Mouse (Mus musculus): ENCODE results near the gene Hexim2. TPM values are rescaled to one million over a fixed set of nuclear protein-coding genes. Genes with fewer than 3 reads are reported as not detected.
A peak's percentile ranks its signal among the peaks of the same experiment; 100 is the strongest.

Gene Hexim2
- polyA plus RNA-seq, 1 experiment from 2014 or later = 7.7 TPM

DNA sequence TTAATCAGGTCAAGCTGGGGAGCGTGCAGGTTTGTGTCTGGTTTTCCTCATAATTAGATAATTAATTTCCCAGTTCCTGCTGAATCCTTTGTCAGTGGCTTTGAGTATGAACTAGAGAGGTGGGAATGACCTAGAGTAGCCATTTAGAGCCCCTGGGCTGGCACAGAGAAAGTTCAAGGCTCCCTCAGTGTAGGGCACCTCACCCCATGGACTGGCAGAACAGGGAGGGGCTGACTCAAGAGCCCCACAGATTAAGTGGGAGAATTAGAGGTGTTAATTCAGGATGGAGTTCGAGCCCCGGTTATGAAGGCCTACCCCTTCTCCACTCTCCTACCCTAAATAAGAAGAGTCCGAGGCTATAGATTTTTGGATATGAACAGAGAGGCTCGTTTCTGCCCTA is 37.4 kb downstream of the Hexim2 start:
- no peak for ATAC-seq (ENCODE audit: low read depth)
- no peak overlapping the region for H3K4me2 ChIP-seq
- 66% methylated on average over 5 of the region's 5 CpGs for WGBS (ENCODE audit: insufficient replicate concordance)
- peaks cover 45% of the 10 kb centered on the region for H3K27me3 ChIP-seq
- H3K36me3 ChIP-seq = no peaks in the 10 kb centered on the region
- no peak overlapping the region for H3K27ac ChIP-seq
- DNase-seq = no peak
- H3K9ac ChIP-seq = no peak overlapping the region
- peaks cover 40% of the 10 kb centered on the region for H3K4me1 ChIP-seq (replicated peaks)
- H3K9me3 ChIP-seq (replicated peaks) = no peaks in the 10 kb centered on the region
- H3K4me3 ChIP-seq (replicated peaks) = no peak overlapping the region

DNA sequence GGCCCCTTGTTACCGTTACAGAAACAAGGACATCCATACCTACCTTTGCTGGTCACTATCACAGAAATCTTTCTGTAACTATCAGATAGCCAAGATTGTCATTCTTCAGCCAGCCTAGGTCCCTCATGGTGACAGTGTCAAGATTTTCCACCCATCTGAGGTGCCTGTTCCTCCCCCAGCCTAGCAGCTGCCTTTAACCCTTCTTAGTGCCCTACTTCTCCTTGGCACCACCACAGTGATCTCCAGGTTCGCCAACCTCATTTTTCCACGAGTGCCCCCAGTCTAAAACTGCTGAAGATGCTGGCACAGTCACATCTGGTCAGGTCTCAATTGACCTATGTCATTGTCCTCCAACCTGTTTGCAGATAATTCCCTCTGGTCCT is 37.9 kb downstream of the Hexim2 start:
- WGBS (ENCODE audit: insufficient replicate concordance) = 32% methylated on average over 3 of the region's 3 CpGs
- Histone ChIP-seq H3K4me3 (replicated peaks) (peak overlapping the region; percentile 57), H3K27ac (no peak overlapping the region), H3K27me3 (peaks cover 45% of the 10 kb centered on the region), H3K36me3 (no peaks in the 10 kb centered on the region), H3K9ac (peak overlapping the region; percentile 54; the same call in 1 of the 2 replicates), H3K4me1 (replicated peaks) (peaks cover 43% of the 10 kb centered on the region), H3K4me2 (peak overlapping the region; percentile 75), H3K9me3 (replicated peaks) (no peaks in the 10 kb centered on the region)
- no peak for ATAC-seq (ENCODE audit: low read depth)
- no peak for DNase-seq

DNA sequence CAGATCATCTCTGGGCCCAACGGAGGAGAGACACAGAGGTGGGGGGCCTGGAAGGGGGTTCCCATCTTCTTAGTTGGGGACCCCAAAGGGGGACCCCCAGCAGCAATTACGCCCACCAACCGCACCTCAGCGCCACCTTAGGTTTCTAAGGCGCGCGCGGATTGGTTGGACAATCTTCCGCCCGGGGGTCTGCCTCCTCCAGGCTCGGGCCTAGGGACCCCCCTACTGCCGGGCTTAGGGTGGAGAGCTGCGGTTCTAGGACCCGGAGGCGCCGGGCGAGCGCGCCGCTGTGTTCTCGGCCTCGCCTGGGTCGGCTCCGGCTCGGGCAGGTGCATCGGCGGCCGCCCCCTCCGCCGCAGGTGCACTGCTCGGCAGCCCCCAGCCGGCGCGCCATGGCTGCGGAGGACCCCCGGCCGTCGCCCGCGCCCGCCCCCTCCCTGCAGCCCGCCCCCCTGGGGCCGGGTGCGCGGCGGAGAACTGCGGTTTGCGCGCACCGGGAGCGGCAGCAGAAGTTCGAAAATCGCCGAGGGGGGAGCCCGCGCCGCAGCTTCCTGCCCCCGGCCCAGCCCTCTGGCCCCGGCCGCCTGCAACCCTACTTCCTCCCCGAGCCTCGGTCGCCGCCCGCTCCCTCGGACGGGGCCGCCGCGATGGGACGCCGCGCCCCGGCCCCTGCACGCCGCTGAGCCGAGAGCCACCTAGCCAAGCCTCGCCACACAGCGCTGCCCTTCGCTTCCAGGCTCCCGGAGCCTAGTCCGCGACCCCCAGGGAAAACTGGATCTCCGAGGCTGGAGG is 38.5 kb downstream of the Hexim2 start, which contains the start of gene Fmnl1:
Gene Fmnl1 (plus strand): TSS at position 614 of the 792 bp plus-strand sequence.
- no peak within 1 kb of the TSS for H3K27ac ChIP-seq

DNA sequence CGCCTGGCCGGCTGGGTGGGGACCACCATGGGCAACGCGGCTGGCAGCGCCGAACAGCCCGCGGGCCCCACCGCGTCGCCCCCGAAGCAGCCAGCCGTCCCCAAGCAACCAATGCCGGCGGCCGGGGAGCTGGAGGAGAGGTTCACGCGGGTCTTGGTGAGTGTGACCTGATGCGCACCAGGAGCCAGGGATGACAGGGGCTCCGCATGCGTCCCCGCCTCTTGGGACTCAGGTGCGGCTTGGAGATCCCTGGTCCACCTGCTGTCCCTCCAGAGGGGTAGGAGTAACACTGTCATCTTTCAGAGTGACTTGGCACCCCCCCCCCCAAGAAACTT is 39.0 kb downstream of the Hexim2 start:
- Histone ChIP-seq H3K4me2 (peak overlapping the region; percentile 75), H3K36me3 (no peaks in the 10 kb centered on the region), H3K27ac (no peak overlapping the region), H3K9me3 (replicated peaks) (no peaks in the 10 kb centered on the region), H3K9ac (peak overlapping the region; percentile 54), H3K4me3 (replicated peaks) (peak overlapping the region; percentile 57), H3K4me1 (replicated peaks) (peaks cover 51% of the 10 kb centered on the region), H3K27me3 (peaks cover 45% of the 10 kb centered on the region)
- ATAC-seq (ENCODE audit: low read depth) (no peak), DNase-seq (no peak)
- 2% methylated on average over 23 of the region's 23 CpGs for WGBS (ENCODE audit: insufficient replicate concordance)

More for the DNA sequence above, 38.5 kb downstream of the Hexim2 start, which contains the start of gene Fmnl1:
- DNase-seq (no peak), ATAC-seq (ENCODE audit: low read depth) (no peak; the same call in 1 of the 2 replicates)
- Histone ChIP-seq H3K36me3 (no peaks in the 10 kb centered on the region), H3K4me3 (replicated peaks) (peak within 1 kb of the TSS; percentile 57), H3K9me3 (replicated peaks) (no peaks in the 10 kb centered on the region), H3K4me2 (peak within 1 kb of the TSS; percentile 75), H3K9ac (peak within 1 kb of the TSS; percentile 54), H3K27me3 (peaks cover 45% of the 10 kb centered on the region), H3K4me1 (replicated peaks) (peaks cover 45% of the 10 kb centered on the region)
- 1% methylated on average over 47 of the region's 84 CpGs for WGBS (ENCODE audit: insufficient replicate concordance)

DNA sequence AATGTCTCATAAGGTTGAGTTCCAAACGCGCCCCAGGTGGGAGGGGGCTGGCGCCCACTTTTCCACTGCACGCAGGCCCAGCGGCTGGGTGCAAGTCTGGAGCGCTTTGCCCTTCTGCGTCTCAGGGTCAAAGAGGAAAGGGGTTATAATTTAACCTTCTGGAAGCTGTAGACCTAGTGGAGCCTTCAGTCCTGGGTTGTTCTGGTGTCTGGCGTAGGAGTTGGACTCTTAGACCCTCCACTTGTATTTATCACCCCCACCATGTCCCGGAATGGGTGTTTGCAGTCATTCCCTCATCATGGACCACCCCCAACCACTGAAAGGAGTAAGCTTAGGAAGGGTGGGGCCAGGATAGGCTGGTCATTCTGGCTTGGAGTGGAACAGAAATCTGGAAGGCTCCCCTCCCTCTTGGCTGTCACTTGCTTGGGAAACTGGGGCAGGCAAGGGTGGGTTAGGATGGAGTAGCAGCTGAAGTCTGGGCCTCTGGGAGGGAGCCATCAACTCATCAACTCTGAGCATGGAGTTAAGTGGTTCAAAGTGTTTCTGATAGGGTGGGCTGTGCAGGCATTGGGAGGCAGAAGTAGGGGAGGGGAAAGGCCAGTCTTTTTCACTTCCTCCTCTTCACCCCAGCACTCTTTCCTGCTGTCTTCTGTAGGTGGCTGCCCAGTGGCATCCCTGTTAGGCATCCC is 39.6 kb downstream of the Hexim2 start:
- 23% methylated on average over 9 of the region's 9 CpGs for WGBS (ENCODE audit: insufficient replicate concordance)
- DNase-seq = no peak
- peaks cover 45% of the 10 kb centered on the region for H3K27me3 ChIP-seq
- peak overlapping the region; percentile 43; the same call in 1 of the 2 replicates for H3K9ac ChIP-seq
- H3K27ac ChIP-seq = no peak overlapping the region
- H3K9me3 ChIP-seq (replicated peaks) = no peaks in the 10 kb centered on the region
- no peaks in the 10 kb centered on the region for H3K36me3 ChIP-seq
- peaks cover 56% of the 10 kb centered on the region for H3K4me1 ChIP-seq (replicated peaks)
- H3K4me2 ChIP-seq = peak overlapping the region; percentile 75
- ATAC-seq (ENCODE audit: low read depth) = no peak
- peak overlapping the region; percentile 57 for H3K4me3 ChIP-seq (replicated peaks)

DNA sequence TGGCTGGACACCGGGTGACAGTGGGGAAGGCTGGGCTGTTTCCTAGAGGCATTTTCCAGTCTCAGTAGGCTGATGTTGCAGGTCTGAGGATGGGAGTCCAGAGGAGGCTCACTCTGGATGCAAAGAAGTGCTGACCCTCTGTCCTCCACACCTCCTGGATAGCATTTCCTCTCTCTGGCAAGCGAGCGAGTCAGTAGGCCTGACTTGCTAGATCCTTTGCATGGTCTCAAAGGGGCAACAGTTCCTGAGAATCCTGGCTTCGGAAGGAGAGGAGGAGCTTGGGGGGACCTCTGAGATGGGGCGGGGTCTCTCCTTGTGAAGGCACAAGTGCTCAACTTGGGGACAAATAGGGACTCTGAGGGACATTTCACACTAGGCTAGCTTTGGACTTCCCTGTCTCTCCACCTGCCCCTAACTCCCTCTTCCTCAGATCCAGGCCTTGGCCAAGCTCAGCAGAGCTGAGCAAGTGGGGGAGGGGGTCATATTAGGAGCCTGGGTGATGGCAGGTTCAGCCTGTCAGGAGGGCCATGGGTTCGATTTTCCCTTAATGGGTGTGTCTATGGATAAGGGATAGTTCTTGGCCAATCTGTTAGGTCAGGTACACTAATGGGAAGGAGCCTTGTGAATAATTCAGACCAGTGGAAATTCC is 40.3 kb downstream of the Hexim2 start:
- Histone ChIP-seq H3K27me3 (peaks cover 45% of the 10 kb centered on the region), H3K4me1 (replicated peaks) (peaks cover 63% of the 10 kb centered on the region), H3K27ac (no peak overlapping the region), H3K9ac (no peak overlapping the region), H3K36me3 (no peaks in the 10 kb centered on the region), H3K4me3 (replicated peaks) (peak overlapping the region; percentile 57), H3K9me3 (replicated peaks) (no peaks in the 10 kb centered on the region), H3K4me2 (peak overlapping the region; percentile 33)
- WGBS (ENCODE audit: insufficient replicate concordance) = 30% methylated on average over 6 of the region's 6 CpGs
- DNase-seq (no peak), ATAC-seq (ENCODE audit: low read depth) (no peak)

DNA sequence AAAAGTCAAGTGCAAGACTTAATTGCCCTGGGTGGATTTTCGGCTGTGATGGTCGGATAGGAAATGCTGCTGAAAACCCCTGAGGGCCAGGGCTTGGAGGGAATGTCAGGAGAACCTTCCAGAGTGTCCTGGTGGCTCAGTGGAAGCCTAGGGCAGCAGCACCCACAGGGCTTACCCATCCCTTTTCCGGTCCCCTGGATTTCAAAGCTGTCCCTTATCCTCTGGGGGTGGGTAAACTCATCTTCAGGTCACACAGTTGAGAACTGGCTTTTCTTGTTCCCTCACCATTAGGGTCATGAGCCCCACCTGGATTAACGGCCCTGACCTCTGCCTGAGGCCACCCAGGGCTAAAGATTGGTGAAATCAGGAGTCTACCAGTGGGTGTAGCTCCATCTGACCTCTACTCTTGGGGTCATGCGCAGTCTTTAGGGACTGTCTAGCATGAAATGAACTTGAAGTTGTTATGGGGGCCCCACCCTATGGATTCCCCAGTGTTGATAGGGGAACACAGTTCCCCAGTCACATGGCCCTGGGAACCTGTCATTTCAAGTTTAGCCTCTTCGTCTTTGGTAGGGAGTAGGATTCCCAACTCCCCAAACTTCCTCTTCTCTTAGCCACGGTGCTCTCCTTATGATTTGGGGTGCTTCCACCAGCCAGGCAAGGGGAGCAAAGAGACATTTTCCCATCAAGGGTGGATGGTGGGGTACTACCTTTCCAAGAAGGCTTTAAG is 41.0 kb downstream of the Hexim2 start:
- Histone ChIP-seq H3K27ac (no peak overlapping the region), H3K9me3 (replicated peaks) (no peaks in the 10 kb centered on the region), H3K36me3 (no peaks in the 10 kb centered on the region), H3K27me3 (peaks cover 45% of the 10 kb centered on the region), H3K9ac (no peak overlapping the region), H3K4me3 (replicated peaks) (no peak overlapping the region), H3K4me1 (replicated peaks) (peaks cover 68% of the 10 kb centered on the region), H3K4me2 (peak overlapping the region; percentile 33)
- 55% methylated on average over 7 of the region's 7 CpGs for WGBS (ENCODE audit: insufficient replicate concordance)
- DNase-seq (no peak), ATAC-seq (ENCODE audit: low read depth) (no peak)

DNA sequence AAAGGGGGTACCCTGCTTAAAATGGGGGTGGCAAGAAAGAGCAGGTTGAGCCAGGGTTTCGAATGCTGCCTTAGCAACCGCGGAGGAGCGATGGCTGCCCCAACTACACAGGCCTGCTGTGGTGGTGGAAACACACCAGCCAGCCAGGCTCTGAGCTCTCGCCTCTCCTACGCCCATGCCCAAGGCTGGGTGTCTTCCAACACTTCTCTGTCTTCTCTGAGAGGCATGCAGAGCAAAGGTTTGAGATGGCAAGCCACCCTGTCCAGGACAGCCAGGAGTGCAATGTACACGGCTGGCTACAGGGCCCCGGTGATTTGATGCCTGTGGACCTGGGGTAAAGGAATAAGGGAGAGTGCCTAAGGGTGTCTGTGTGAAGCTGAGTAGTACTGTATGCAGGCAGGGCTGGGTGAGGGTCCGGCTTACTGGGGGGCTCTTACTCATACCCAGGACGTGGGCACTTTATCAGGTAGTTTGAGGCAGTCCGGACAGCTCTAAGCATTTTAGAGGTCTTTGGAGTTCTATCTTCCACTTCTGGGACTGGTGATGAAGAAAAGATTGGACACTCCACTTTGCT is 41.6 kb downstream of the Hexim2 start:
- 62% methylated on average over 11 of the region's 11 CpGs for WGBS (ENCODE audit: insufficient replicate concordance)
- Histone ChIP-seq H3K9ac (no peak overlapping the region), H3K27me3 (peaks cover 44% of the 10 kb centered on the region), H3K4me2 (0 out of 2 replicates have a peak overlapping the region, but pooled peaks have one; percentile 16), H3K36me3 (no peaks in the 10 kb centered on the region), H3K4me3 (replicated peaks) (no peak overlapping the region), H3K4me1 (replicated peaks) (peaks cover 70% of the 10 kb centered on the region), H3K27ac (no peak overlapping the region), H3K9me3 (replicated peaks) (no peaks in the 10 kb centered on the region)
- DNase-seq (no peak), ATAC-seq (ENCODE audit: low read depth) (no peak)

DNA sequence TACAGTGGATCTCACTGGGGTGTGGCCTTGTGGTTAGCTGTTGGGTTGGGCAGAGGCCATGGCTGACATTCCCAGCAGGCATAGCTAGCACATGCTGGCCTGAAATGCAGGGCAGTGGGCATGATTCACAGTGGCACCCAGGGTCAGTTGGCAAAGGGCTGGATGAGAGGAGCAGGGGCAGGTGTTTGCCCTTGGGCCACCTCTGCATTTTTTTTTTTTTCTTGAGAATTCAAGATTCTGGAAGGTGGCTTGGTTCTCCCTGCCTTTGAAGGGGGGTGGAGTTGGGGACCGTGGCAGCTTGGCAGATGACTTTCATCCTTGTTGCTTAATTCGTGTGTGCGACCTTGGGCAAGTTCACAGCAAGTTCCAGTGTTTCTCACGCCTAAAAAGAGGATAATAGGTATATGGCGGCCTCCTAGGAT is 42.2 kb downstream of the Hexim2 start:
- Histone ChIP-seq H3K4me1 (replicated peaks) (peaks cover 70% of the 10 kb centered on the region), H3K9me3 (replicated peaks) (no peaks in the 10 kb centered on the region), H3K27ac (peak overlapping the region; percentile 61), H3K27me3 (peaks cover 38% of the 10 kb centered on the region), H3K4me3 (replicated peaks) (no peak overlapping the region), H3K4me2 (peak overlapping the region; percentile 24), H3K9ac (peak overlapping the region; percentile 4; the same call in 1 of the 2 replicates), H3K36me3 (no peaks in the 10 kb centered on the region)
- no peak for ATAC-seq (ENCODE audit: low read depth)
- WGBS (ENCODE audit: insufficient replicate concordance) = 22% methylated on average over 5 of the region's 5 CpGs
- DNase-seq = no peak

DNA sequence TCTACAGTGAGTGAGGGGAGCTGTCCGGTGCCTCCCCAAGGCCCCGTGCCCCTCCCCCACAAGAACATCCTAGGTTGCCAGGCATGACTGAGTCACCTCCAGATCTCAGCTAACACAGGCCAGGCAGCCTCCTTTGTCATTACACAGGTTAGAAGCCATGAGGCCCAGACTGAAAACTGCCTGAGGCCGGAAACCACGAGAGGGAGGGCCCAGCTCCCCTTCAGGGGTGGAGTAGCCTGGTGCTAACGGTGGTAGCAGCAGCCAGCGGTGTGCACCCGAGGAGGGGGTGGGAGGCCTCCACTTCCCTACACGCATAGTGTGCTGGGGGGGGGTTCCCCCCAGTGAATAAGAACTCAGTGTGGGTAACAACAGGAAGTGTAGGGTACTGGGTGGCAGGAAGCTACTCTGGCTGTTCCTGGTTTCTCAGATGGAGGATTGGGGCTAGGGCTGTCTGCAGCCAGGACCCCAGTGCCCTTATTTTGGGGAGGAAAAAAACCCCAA is 42.7 kb downstream of the Hexim2 start:
- ATAC-seq (ENCODE audit: low read depth) (peak; percentile 72), DNase-seq (peak; percentile 48)
- Histone ChIP-seq H3K4me1 (replicated peaks) (peaks cover 70% of the 10 kb centered on the region), H3K27me3 (peaks cover 33% of the 10 kb centered on the region), H3K4me3 (replicated peaks) (no peak overlapping the region), H3K4me2 (peak overlapping the region; percentile 24), H3K36me3 (no peaks in the 10 kb centered on the region), H3K27ac (peak overlapping the region; percentile 61), H3K9me3 (replicated peaks) (no peaks in the 10 kb centered on the region), H3K9ac (peak overlapping the region; percentile 4; the same call in 1 of the 2 replicates)
- 12% methylated on average over 8 of the region's 8 CpGs for WGBS (ENCODE audit: insufficient replicate concordance)
